Mouse (Mus musculus) liver, embryonic 12.5 days (tissue): ENCODE results near the gene Sass6. TPM values are rescaled to one million over a fixed set of nuclear protein-coding genes. Genes with fewer than 3 reads are reported as not detected.
"Not testable (repeated sequence)": the region's sequence is repeated elsewhere in the genome, so short reads cannot be mapped to it uniquely, and the experiment has no call there.

Experiments
- ATAC-seq: fragments of 200-750 bp; cut with Nextera tagmentation; 2 replicates; pipeline ENCODE4 v1.8.0; 2017; ENCODE audit warnings: moderate number of reproducible peaks, mild to moderate bottlenecking, moderate library complexity
- H3K27ac ChIP-seq: fragments of 300-500 bp; sonication (generic); 2 replicates; pipeline ENCODE4 v1.5.1; 2016; ENCODE audit warnings: mild to moderate bottlenecking
- H3K27me3 ChIP-seq: fragments of 300-500 bp; sonication (generic); replicated peaks from 2 replicates; pipeline ENCODE4 v1.6.1; 2016; ENCODE audit warnings: mild to moderate bottlenecking, moderate library complexity
- H3K36me3 ChIP-seq: fragments of 300-500 bp; sonication (generic); 2 replicates; pipeline ENCODE4 v1.6.1; 2016; ENCODE audit warnings: mild to moderate bottlenecking, moderate library complexity
- H3K4me1 ChIP-seq: fragments of 300-500 bp; sonication (generic); 2 replicates; pipeline ENCODE4 v1.6.1; 2016
- H3K4me2 ChIP-seq: fragments of 300-500 bp; sonication (generic); 2 replicates; pipeline ENCODE4 v1.6.1; 2016; ENCODE audit warnings: mild to moderate bottlenecking, moderate library complexity
- H3K4me3 ChIP-seq: fragments of 300-500 bp; sonication (generic); 2 replicates; pipeline ENCODE4 v1.5.1; 2016; ENCODE audit warnings: mild to moderate bottlenecking, moderate library complexity
- H3K9ac ChIP-seq: fragments of 300-500 bp; sonication (generic); 2 replicates; pipeline ENCODE4 v1.6.1; 2016; ENCODE audit warnings: mild to moderate bottlenecking, moderate library complexity
- H3K9me3 ChIP-seq: fragments of 300-500 bp; sonication (generic); replicated peaks from 2 replicates; pipeline ENCODE4 v1.6.1; 2016; ENCODE audit warnings: mild to moderate bottlenecking, moderate library complexity
- WGBS: fragments of 180-500 bp; shearing (Covaris S2); methylation state at CpG from one replicate; pipeline ENCODE4 v1.1.7; 2016; ENCODE audit not compliant: insufficient replicate concordance; 5-methylcytosine and 5-hydroxymethylcytosine counted together
- polyA plus RNA-seq: library from polyadenylated mRNA; unstranded; fragments of >200 nt; fragmentation: Nextera tagmentation; extraction: Ambion mirVana; gene quantifications from 2 replicates; pipeline ENCODE4 v1.2.1, GENCODE M21; 2016

Sass6 gene
- polyA plus RNA-seq: 26.3 and 28.2 TPM in 2 replicates

DNA sequence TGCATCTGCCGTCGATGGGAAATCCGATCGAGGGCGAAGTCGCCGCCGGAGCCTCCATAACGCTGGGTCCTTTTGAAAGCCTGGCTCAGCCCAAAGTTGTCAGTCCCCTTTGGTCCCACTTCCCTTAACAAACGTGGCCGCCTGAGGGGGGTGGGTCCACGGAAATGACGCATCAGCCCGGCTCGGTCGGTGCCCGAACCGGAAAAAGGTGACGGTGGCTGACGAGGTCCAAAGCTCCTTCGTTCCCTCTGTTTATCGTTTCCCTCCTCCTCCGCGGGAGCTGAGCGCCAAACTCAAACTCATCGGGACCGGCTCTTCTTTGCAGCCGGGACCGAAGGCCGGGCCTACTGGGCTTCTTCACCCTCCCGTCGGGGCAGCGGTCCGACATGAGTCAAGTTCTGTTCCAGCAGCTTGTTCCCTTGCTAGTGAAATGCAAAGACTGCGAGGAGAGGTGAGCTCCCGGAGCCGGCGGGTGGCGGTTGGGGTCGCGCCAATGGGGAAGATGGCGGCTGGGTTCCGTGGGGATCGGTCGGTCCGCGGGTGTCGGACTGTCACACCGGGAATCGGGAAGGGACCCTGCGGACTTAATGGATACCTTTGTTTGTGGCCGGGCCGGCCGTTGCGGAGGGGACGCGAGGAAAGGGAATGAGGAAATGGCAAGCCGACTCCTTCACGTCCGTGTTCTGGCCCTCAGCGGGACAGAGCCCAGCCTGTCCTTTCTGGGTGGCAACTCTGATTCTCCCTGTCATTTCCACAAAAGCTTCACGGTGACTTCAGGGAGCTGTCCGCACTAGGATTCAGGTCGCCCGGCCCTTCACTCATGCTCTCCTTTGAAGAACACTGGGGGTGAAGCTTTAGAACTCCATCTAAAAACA lies at the start of gene Sass6:
TSS of gene Sass6 (plus strand) at position 255 of the 875 bp plus-strand sequence.
- Histone ChIP-seq H3K9me3 (no peaks in the 10 kb centered on the region), H3K4me2 (peak within 1 kb of the TSS; percentile 75), H3K9ac (peak within 1 kb of the TSS; percentile 86), H3K4me1 (peaks cover 45% of the 10 kb centered on the region), H3K27me3 (no peaks in the 10 kb centered on the region), H3K27ac (peak within 1 kb of the TSS; percentile 85), H3K4me3 (peak within 1 kb of the TSS; percentile 88), H3K36me3 (peaks cover 28% of the 10 kb centered on the region)
- ATAC-seq: peak; percentile 93
- under 1% methylated on average over 65 of the region's 65 CpGs for WGBS

DNA sequence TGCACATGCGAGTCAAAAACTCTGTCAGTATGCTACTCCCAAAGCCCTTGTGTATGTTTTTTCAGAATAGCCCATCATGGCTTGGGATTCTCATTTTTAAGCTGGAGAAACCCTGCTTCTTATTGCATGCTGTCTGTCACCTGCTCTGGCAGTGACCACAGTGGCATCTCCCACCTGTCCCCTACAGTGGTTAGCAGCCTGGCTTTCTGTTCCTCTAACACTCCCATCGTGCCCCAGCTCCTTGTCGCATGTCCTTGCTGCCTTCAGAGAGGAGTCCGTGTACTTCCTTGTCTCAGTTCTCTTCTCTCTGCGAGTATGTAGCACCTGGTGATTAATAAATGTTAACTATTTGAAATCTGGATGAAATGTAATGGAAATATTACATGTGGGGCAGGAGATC lies 47.4 kb upstream of the Sass6 start:
- Histone ChIP-seq H3K4me2 (no peak overlapping the region), H3K9ac (no peak overlapping the region), H3K27me3 (no peaks in the 10 kb centered on the region), H3K36me3 (peaks cover 36% of the 10 kb centered on the region), H3K4me3 (no peak overlapping the region), H3K27ac (no peak overlapping the region), H3K9me3 (no peaks in the 10 kb centered on the region), H3K4me1 (no peaks in the 10 kb centered on the region)
- ATAC-seq: no peak
- 77% methylated on average over 5 of the region's 5 CpGs for WGBS

- no peak overlapping the region for H3K4me2 ChIP-seq
- no peaks in the 10 kb centered on the region for H3K9me3 ChIP-seq
- no peak for ATAC-seq
- WGBS: 82% methylated on average over 5 of the region's 5 CpGs
- peaks cover 16% of the 10 kb centered on the region for H3K36me3 ChIP-seq
- no peak overlapping the region for H3K9ac ChIP-seq
- H3K27ac ChIP-seq: no peak overlapping the region
- no peak overlapping the region for H3K4me3 ChIP-seq
- H3K4me1 ChIP-seq: no peaks in the 10 kb centered on the region
- no peaks in the 10 kb centered on the region for H3K27me3 ChIP-seq
Measured at GRCm38 (mm10) chr3:116551362-116551761, 43.4 kb upstream of the Sass6 start.

DNA sequence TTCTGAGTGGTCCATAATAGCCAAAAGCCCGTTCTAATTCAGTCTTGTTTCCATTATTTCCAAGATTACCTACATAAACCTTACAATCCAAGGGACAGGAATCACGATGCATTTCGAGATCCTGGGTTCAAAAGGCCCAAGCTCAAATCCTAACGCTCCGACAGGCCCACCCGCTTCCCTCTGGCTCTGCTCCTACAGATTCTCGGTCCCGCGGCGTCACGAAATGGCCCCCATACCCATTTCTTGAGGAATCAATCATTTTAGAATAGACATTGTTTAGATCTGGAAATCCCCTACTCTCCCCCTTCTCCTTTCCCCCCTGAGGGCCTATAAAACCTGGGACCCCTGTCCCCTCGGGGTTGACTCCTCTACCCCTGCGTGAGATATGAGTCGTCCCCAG lies 33.5 kb upstream of the Sass6 start:
- not testable (repeated sequence) for H3K4me3 ChIP-seq, H3K27ac ChIP-seq
- WGBS: 93% methylated on average over 14 of the region's 14 CpGs

GRCm38 (mm10) chr3:116562408-116563094 lies 32.2 kb upstream of the Sass6 start, which contains the start of gene Lrrc39:
Gene Lrrc39, plus strand, starts transcription at chr3:116562973.
- Histone ChIP-seq H3K4me3 (peak within 1 kb of the TSS; percentile 64), H3K9ac (peak within 1 kb of the TSS; percentile 71), H3K4me2 (peak within 1 kb of the TSS; percentile 79), H3K9me3 (peaks cover 10% of the 10 kb centered on the region), H3K27ac (peak within 1 kb of the TSS; percentile 93), H3K36me3 (peaks cover 16% of the 10 kb centered on the region), H3K4me1 (peaks cover 36% of the 10 kb centered on the region), H3K27me3 (no peaks in the 10 kb centered on the region)
- peak; percentile 98 for ATAC-seq
- WGBS: 23% methylated on average over 7 of the region's 7 CpGs

More for the DNA sequence above, 33.5 kb upstream of the Sass6 start:
- peaks cover 36% of the 10 kb centered on the region for H3K4me1 ChIP-seq
- not testable (repeated sequence) for ATAC-seq, H3K9me3 ChIP-seq, H3K36me3 ChIP-seq, H3K27me3 ChIP-seq, H3K4me2 ChIP-seq, H3K9ac ChIP-seq

DNA sequence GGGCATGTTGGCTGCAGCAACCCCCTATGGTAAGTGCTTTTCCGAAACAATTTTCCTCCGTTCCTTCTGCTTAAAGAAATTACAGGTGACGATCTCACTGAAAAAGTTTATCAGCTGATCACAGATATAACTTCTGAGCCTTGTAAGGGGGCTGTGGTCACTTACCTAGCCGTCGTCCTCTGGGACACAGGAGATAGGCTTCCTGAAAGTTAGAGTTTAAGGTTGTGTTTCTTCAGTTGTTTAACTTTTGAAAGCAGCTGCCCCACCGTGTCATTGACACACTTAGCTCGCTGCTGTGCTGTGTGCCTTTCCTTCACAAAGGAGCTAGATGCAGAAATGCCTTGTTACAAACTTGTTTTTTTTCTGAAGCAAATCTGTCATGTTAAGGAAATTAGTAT lies 31.7 kb upstream of the Sass6 start:
- H3K27me3 ChIP-seq: no peaks in the 10 kb centered on the region

GRCm38 (mm10) chr3:116570628-116571027 lies 24.2 kb upstream of the Sass6 start:
- Histone ChIP-seq H3K4me3 (no peak overlapping the region), H3K27ac (no peak overlapping the region), H3K9me3 (peaks cover 10% of the 10 kb centered on the region), H3K27me3 (no peaks in the 10 kb centered on the region), H3K4me2 (no peak overlapping the region), H3K36me3 (peaks cover 18% of the 10 kb centered on the region), H3K4me1 (0 out of 2 replicates have a peak, but pooled peaks cover 3% of the 10 kb centered on the region), H3K9ac (no peak overlapping the region)
- WGBS: 29% methylated on average over 2 of the region's 2 CpGs
- no peak for ATAC-seq

More for the DNA sequence above, 31.7 kb upstream of the Sass6 start:
- 14% methylated on average over 7 of the region's 7 CpGs for whole genome bisulfite sequencing
- Histone ChIP-seq H3K4me3 (peak overlapping the region; percentile 64), H3K9ac (peak overlapping the region; percentile 71), H3K27ac (peak overlapping the region; percentile 93), H3K4me1 (peaks cover 36% of the 10 kb centered on the region), H3K9me3 (peaks cover 10% of the 10 kb centered on the region), H3K4me2 (peak overlapping the region; percentile 79), H3K36me3 (peaks cover 16% of the 10 kb centered on the region)
- ATAC-seq: peak; percentile 66

GRCm38 (mm10) chr3:116577286-116577685 lies 17.5 kb upstream of the Sass6 start:
- H3K36me3 ChIP-seq: peaks cover 36% of the 10 kb centered on the region

GRCm38 (mm10) chr3:116582201-116582600 lies 12.6 kb upstream of the Sass6 start:
- H3K4me1 ChIP-seq: no peaks in the 10 kb centered on the region
- H3K9ac ChIP-seq: no peak overlapping the region
- no peak overlapping the region for H3K27ac ChIP-seq
- no peak overlapping the region for H3K4me3 ChIP-seq
- peaks cover 78% of the 10 kb centered on the region for H3K36me3 ChIP-seq
- 91% methylated on average over 9 of the region's 9 CpGs for WGBS
- no peak overlapping the region for H3K4me2 ChIP-seq
- no peak for ATAC-seq
- H3K9me3 ChIP-seq: no peaks in the 10 kb centered on the region
- no peaks in the 10 kb centered on the region for H3K27me3 ChIP-seq

More at GRCm38 (mm10) chr3:116577286-116577685, 17.5 kb upstream of the Sass6 start:
- Histone ChIP-seq H3K4me1 (no peaks in the 10 kb centered on the region), H3K27ac (no peak overlapping the region), H3K27me3 (no peaks in the 10 kb centered on the region), H3K9ac (no peak overlapping the region), H3K4me2 (no peak overlapping the region), H3K9me3 (no peaks in the 10 kb centered on the region), H3K4me3 (no peak overlapping the region)
- ATAC-seq: no peak
- WGBS: 48% methylated on average over 3 of the region's 3 CpGs

DNA sequence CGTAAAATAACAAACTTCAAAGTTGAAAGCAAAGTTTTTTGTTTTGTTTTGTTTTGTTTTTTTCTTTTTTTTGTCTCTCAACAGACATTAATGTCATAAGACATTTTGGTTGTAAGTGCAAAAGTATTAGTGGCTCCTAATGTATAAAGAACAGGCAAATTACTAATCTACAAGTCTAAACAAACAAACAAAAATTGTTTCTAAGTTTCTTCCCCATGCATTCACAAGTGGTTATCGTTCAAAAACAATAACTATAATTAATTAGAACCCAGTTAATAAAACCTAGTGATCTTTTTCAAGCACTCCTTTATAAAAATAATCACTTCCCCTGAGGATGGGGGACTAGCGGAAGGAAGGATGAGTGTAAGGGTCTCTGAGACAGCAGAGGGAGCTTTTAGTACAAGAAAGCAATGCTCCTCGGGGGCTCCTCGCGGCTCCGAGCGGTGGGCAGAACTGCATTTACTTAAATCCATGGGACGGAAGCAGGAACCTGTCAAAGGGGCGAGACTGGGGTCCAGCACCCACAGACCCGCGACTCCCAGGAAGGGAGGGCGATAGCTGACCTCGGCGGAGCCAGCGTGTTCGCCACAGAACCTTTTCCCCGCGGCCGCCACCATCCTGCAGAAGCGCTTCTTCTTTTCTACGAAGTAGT lies 580 bp upstream of the Sass6 start:
- Histone ChIP-seq H3K4me2 (peak overlapping the region; percentile 75), H3K27ac (peak overlapping the region; percentile 85), H3K9ac (peak overlapping the region; percentile 86), H3K9me3 (no peaks in the 10 kb centered on the region), H3K36me3 (peaks cover 33% of the 10 kb centered on the region), H3K4me1 (peaks cover 40% of the 10 kb centered on the region), H3K4me3 (peak overlapping the region; percentile 88), H3K27me3 (no peaks in the 10 kb centered on the region)
- peak; percentile 67 for ATAC-seq
- WGBS: 1% methylated on average over 22 of the region's 22 CpGs

GRCm38 (mm10) chr3:116595603-116595991 lies 815 bp downstream of the Sass6 start:
- WGBS: 6% methylated on average over 10 of the region's 10 CpGs
- Histone ChIP-seq H3K9me3 (no peaks in the 10 kb centered on the region), H3K4me1 (peaks cover 45% of the 10 kb centered on the region), H3K4me2 (peak overlapping the region; percentile 75), H3K27me3 (no peaks in the 10 kb centered on the region), H3K9ac (peak overlapping the region; percentile 86), H3K4me3 (peak overlapping the region; percentile 88), H3K36me3 (peaks cover 22% of the 10 kb centered on the region), H3K27ac (peak overlapping the region; percentile 85)
- ATAC-seq: no peak
